Mouse (Mus musculus) myocyte (in vitro differentiated cells): ENCODE results near the gene Col4a5.

ENCODE experiments used
- CEBPB ChIP-seq: IDR thresholded peaks from 2 replicates; pipeline ENCODE4 v1.6.1; 2011; ENCODE audit warnings: mild to moderate bottlenecking, moderate library complexity; ENCODE audit not compliant: poor library complexity, insufficient read depth, severe bottlenecking
- MAX ChIP-seq: IDR thresholded peaks from one replicate; pipeline ENCODE4 v1.6.1; 2011; ENCODE audit warnings: low read depth, mild to moderate bottlenecking, control low read depth
- MYOG ChIP-seq, 3 experiments: IDR thresholded peaks; one replicate each; pipeline ENCODE4 v1.6.1; 2011; ENCODE audit warnings: control low read depth in 2 of 3, low read depth in 2 of 3, mild to moderate bottlenecking in 2 of 3; ENCODE audit not compliant: insufficient read length in 2 of 3, control insufficient read depth in 1 of 3, insufficient read depth in 1 of 3
- POLR2A ChIP-seq: IDR thresholded peaks from one replicate; pipeline ENCODE4 v1.6.1; 2011; ENCODE audit warnings: low read depth, mild to moderate bottlenecking, control low read depth, moderate library complexity; ENCODE audit not compliant: insufficient read length
- TCF12 ChIP-seq: IDR thresholded peaks from one replicate; pipeline ENCODE4 v1.6.1; 2011; ENCODE audit warnings: mild to moderate bottlenecking, control low read depth; ENCODE audit not compliant: poor library complexity, insufficient read depth, severe bottlenecking

DNA sequence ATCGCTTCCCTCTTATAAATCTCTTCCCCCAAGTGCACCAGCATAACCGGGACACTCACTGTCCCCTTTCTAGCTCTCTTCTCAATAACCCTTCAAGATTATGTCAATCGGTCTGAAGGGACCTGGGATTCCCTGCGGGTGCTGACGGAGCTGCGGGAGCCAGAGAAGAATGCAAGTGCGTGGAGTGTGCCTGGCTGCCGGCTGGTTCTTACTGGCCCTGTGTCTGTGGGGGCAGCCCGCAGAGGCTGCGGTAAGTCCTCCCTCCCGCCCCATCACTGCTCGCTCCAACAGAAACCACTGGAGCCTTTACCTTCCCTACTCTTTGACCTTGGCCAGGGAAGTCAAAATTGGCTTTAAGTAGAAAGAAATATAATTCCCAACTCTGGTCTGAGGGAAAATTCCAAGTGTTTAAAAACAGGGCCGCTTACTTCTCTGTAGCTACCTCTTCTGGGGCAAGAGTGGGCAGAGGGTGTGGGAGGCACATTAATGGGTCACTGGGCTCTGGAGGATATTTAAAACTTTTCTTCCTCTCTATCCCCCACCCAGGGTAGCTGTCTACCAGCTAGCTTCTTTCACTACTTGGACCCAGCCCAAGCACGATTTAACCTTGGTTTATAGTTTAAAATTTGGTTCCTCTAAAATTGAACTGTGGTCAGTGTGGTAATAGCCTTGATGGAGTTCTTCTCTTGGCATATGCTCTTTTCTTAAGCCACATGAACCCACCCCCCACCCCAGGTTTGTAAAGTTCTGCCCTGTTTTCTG, 562 bp downstream of the Col4a5 start:
- TF ChIP-seq POLR2A, result no peak
- no peak for TF ChIP-seq MAX
- TF ChIP-seq CEBPB, result no peak
- no peak for TF ChIP-seq MYOG (IDR thresholded peaks at IDR 0.05; ENCODE audit: control insufficient read depth in 1 of 3, insufficient read depth in 1 of 3, insufficient read length in 2 of 3, low read depth in 2 of 3)
- TF ChIP-seq TCF12, result no peak
